Mouse (Mus musculus): Measurements from ENCODE around the gene Steap4. TPM values are rescaled to one million over a fixed set of nuclear protein-coding genes. Genes with fewer than 3 reads are reported as not detected.
A peak's percentile ranks its signal among the peaks of the same experiment; 100 is the strongest.
"Not testable (repeated sequence)": the region's sequence is repeated elsewhere in the genome, so short reads cannot be mapped to it uniquely, and the experiment has no call there.

The Steap4 gene
- polyA plus RNA-seq (2016; fragmentation: Nextera tagmentation; extraction: Ambion mirVana) = 0.13 and 0.17 TPM in 2 replicates

DNA sequence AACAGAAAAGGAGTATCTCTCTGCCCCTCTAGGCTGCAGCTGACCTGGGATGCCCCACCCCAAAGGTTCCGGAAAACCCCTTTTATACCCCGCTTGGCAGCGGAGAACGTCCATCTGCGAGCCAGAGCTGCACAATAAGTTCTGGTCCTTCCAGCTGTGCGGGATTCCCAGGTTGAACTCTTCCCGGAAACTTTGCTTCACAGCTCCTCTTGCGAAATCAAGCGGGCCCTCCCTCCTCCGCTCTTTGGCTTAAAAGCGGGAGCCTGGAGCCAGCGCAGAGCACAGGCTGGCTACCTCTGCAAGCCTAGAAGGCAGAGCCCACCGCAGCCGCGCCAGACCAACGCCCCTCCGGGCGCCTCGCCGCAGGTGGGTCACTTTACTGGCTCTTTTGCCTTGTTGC is at the start of gene Steap4:
TSS of gene Steap4 (plus strand) at position 282 of the 400 bp plus-strand sequence.
- Histone ChIP-seq H3K4me3 (peak within 1 kb of the TSS; percentile 44), H3K4me1 (replicated peaks) (peaks cover 6% of the 10 kb centered on the region), H3K27me3 (ENCODE audit: insufficient read depth, poor library complexity, severe bottlenecking) (no peaks in the 10 kb centered on the region), H3K36me3 (no peaks in the 10 kb centered on the region), H3K9me3 (no peaks in the 10 kb centered on the region), H3K27ac (no peak within 1 kb of the TSS)
- peak; percentile 33 for DNase-seq (ENCODE audit: low spot score)
- 4% methylated on average over 20 of the region's 20 CpGs for whole genome bisulfite sequencing

GRCm38 (mm10) chr5:7911975-7912374 is 48.3 kb upstream of the Steap4 start:
- H3K4me3 ChIP-seq = no peak overlapping the region
- no peaks in the 10 kb centered on the region for H3K4me1 ChIP-seq (replicated peaks)
- H3K36me3 ChIP-seq = no peaks in the 10 kb centered on the region
- DNase-seq (ENCODE audit: low spot score) = peak; percentile 16
- no peaks in the 10 kb centered on the region for H3K27me3 ChIP-seq (ENCODE audit: insufficient read depth, poor library complexity, severe bottlenecking)
- 71% methylated on average over 3 of the region's 3 CpGs for WGBS
- H3K9me3 ChIP-seq = no peaks in the 10 kb centered on the region
- no peak overlapping the region for H3K27ac ChIP-seq

DNA sequence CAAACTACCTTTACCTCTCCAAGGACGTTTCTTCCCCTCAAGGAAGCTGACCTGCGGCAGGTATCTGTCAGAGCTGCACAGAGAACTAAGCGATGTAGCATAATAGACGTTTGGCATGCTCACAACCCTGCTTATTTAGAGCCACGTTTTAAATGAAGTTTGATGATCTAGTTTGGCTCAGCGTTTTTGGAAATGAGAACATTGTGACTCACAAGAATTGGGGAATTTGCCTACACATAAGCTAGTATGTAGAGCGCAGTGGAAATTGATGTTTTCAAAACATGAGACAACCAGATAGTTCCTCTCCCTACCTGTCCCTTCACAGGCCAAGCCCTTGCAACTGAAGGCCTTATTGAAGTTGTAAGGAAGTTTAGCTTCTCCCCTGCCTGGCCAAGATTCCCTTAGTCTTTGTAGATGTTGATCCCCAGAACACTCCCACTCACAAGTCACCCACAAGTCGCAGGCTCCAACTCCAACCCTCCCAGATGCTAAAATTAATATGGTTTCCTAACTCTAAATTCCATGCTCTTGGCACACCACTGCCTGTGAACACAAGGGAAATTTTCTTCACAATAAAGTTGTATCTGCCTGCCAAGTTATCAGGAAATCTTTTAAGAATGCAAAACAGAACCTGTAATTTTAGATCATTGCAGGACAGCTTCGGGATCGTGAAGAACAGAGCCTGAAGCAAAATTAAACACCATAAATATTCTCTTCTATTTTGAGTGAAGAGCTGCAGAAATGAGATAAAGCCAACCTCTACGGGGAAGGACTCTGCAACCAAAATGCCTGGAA is 42.6 kb upstream of the Steap4 start:
- Histone ChIP-seq H3K4me1 (replicated peaks) (no peaks in the 10 kb centered on the region), H3K36me3 (no peaks in the 10 kb centered on the region), H3K27ac (no peak overlapping the region), H3K27me3 (ENCODE audit: insufficient read depth, poor library complexity, severe bottlenecking) (no peaks in the 10 kb centered on the region), H3K4me3 (no peak overlapping the region), H3K9me3 (no peaks in the 10 kb centered on the region)
- 88% methylated on average over 11 of the region's 11 CpGs for WGBS
- no peak for DNase-seq (ENCODE audit: low spot score)

- H3K36me3 ChIP-seq = no peaks in the 10 kb centered on the region
- no peak overlapping the region for H3K4me3 ChIP-seq
- DNase-seq (ENCODE audit: low spot score) = no peak
- no peaks in the 10 kb centered on the region for H3K9me3 ChIP-seq
- H3K27me3 ChIP-seq (ENCODE audit: insufficient read depth, poor library complexity, severe bottlenecking) = no peaks in the 10 kb centered on the region
- H3K27ac ChIP-seq = no peak overlapping the region
- no peaks in the 10 kb centered on the region for H3K4me1 ChIP-seq (replicated peaks)
- 88% methylated on average over 5 of the region's 5 CpGs for WGBS
Measured at GRCm38 (mm10) chr5:7918296-7918579, 42.0 kb upstream of the Steap4 start.

- H3K4me1 ChIP-seq (replicated peaks) = no peaks in the 10 kb centered on the region
- H3K4me3 ChIP-seq = no peak overlapping the region
- 81% methylated on average over 2 of the region's 2 CpGs for WGBS
- H3K27ac ChIP-seq = no peak overlapping the region
- no peaks in the 10 kb centered on the region for H3K9me3 ChIP-seq
- DNase-seq (ENCODE audit: low spot score) = no peak
- H3K27me3 ChIP-seq (ENCODE audit: insufficient read depth, poor library complexity, severe bottlenecking) = no peaks in the 10 kb centered on the region
- H3K36me3 ChIP-seq = no peaks in the 10 kb centered on the region
Measured at GRCm38 (mm10) chr5:7919681-7920080, 40.6 kb upstream of the Steap4 start.

GRCm38 (mm10) chr5:7922751-7923150 is 37.5 kb upstream of the Steap4 start:
- Histone ChIP-seq H3K4me1 (replicated peaks) (no peaks in the 10 kb centered on the region), H3K27ac (no peak overlapping the region), H3K36me3 (no peaks in the 10 kb centered on the region), H3K9me3 (no peaks in the 10 kb centered on the region), H3K27me3 (ENCODE audit: insufficient read depth, poor library complexity, severe bottlenecking) (no peaks in the 10 kb centered on the region), H3K4me3 (no peak overlapping the region)
- no peak for DNase-seq (ENCODE audit: low spot score)
- WGBS = 72% methylated on average over 1 of the region's 1 CpGs

DNA sequence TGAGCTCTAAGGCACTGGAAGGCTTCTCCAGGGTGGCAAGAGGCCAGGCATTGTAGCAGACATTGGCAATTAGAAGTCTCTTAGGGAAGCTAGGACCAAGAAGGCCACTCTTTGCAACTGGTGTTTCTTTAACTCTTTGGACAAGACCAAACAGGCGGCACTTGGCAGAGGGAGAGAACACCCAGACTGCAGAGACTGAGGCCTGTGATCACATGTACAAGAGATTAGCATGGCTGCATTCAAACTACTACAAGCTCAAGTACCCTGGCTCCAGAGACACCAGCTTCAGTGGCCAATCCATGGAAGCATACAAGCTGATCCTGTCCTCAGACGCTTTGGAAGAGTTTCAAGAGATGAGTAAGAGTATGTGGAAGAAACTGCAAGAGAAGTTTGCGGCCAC is 36.6 kb upstream of the Steap4 start:
- no peak overlapping the region for H3K4me3 ChIP-seq
- no peaks in the 10 kb centered on the region for H3K4me1 ChIP-seq (replicated peaks)
- DNase-seq (ENCODE audit: low spot score) = no peak
- H3K36me3 ChIP-seq = no peaks in the 10 kb centered on the region
- H3K9me3 ChIP-seq = no peaks in the 10 kb centered on the region
- H3K27ac ChIP-seq = no peak overlapping the region
- 88% methylated on average over 3 of the region's 3 CpGs for WGBS
- H3K27me3 ChIP-seq (ENCODE audit: insufficient read depth, poor library complexity, severe bottlenecking) = no peaks in the 10 kb centered on the region

- Histone ChIP-seq H3K36me3 (no peaks in the 10 kb centered on the region), H3K27ac (no peak overlapping the region), H3K4me3 (no peak overlapping the region), H3K27me3 (ENCODE audit: insufficient read depth, poor library complexity, severe bottlenecking) (no peaks in the 10 kb centered on the region), H3K4me1 (replicated peaks) (no peaks in the 10 kb centered on the region), H3K9me3 (no peaks in the 10 kb centered on the region)
- 74% methylated on average over 5 of the region's 5 CpGs for WGBS
- DNase-seq (ENCODE audit: low spot score) = no peak
Measured at GRCm38 (mm10) chr5:7932234-7933221, 27.7 kb upstream of the Steap4 start.

DNA sequence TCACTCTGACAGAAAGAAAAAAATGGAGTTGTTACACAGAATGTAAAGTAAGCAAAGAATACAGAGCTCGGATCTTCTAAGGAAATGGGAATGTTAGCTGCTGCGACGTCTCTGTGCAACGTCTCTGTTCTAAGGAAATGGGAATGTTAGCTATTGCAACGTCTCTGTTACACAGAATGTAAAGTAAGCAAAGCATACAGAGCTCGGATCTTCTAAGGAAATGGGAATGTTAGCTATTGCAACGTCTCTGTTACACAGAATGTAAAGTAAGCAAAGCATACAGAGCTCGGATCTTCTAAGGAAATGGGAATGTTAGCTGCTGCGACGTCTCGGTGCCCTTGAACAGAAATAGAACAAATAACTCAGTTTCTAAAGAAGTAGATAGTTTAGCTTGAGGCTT is 26.8 kb upstream of the Steap4 start:
- not testable (repeated sequence) for H3K4me1 ChIP-seq (replicated peaks); H3K27ac ChIP-seq; DNase-seq (ENCODE audit: low spot score); H3K4me3 ChIP-seq; H3K36me3 ChIP-seq; H3K9me3 ChIP-seq; H3K27me3 ChIP-seq (ENCODE audit: insufficient read depth, poor library complexity, severe bottlenecking)
- 83% methylated on average over 11 of the region's 11 CpGs for WGBS

DNA sequence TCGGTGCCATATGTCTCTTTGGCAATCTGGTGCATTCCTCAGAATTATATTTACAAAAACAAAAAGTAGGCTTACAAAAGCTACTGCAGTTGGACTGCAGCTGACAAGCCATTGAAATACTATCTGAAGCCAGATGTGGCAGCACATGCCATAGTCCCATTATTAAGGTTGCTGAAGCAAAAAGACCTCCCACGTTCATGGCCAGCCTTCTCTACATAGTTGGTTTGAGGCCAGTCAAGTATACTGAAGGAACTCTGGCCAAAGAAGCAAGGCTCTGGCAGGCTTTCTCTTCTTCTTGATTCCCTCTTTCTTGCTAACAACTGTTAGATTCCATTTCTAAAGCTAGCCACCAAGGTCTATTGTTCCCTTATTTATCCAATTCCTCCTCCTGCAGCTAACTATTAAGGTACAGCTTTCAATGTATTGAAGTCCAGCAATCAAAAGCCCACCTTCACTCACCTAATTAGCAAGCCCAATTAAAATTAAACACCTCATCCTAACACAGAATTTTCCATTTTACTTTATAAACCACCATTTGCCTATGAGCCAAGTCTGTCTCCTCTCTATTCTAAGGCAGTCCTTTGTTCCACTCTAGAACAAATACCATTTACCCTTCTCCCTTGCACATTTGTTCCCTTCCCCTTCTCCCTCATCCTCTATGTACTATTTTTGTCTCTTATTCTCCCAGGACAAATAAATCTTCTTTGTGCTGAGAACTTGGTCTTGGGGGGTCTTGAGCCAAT is 26.2 kb upstream of the Steap4 start:
- no peak for DNase-seq (ENCODE audit: low spot score)
- Histone ChIP-seq H3K9me3 (no peaks in the 10 kb centered on the region), H3K36me3 (no peaks in the 10 kb centered on the region), H3K27me3 (ENCODE audit: insufficient read depth, poor library complexity, severe bottlenecking) (no peaks in the 10 kb centered on the region), H3K4me3 (no peak overlapping the region), H3K27ac (no peak overlapping the region), H3K4me1 (replicated peaks) (no peaks in the 10 kb centered on the region)
- WGBS = 85% methylated on average over 2 of the region's 2 CpGs

- H3K4me3 ChIP-seq = no peak overlapping the region
- DNase-seq (ENCODE audit: low spot score) = no peak
- 84% methylated on average over 2 of the region's 2 CpGs for WGBS
- no peaks in the 10 kb centered on the region for H3K36me3 ChIP-seq
- no peaks in the 10 kb centered on the region for H3K27me3 ChIP-seq (ENCODE audit: insufficient read depth, poor library complexity, severe bottlenecking)
- H3K9me3 ChIP-seq = no peaks in the 10 kb centered on the region
- no peak overlapping the region for H3K27ac ChIP-seq
- peaks cover under 1% of the 10 kb centered on the region; the same call in 1 of the 2 replicates for H3K4me1 ChIP-seq (replicated peaks)
Measured at GRCm38 (mm10) chr5:7954838-7955237, 5.4 kb upstream of the Steap4 start.

GRCm38 (mm10) chr5:7955371-7955966 is 4.8 kb upstream of the Steap4 start:
- no peaks in the 10 kb centered on the region for H3K36me3 ChIP-seq
- H3K27me3 ChIP-seq (ENCODE audit: insufficient read depth, poor library complexity, severe bottlenecking) = no peaks in the 10 kb centered on the region
- H3K27ac ChIP-seq = no peak overlapping the region
- no peak overlapping the region for H3K4me3 ChIP-seq
- H3K9me3 ChIP-seq = no peaks in the 10 kb centered on the region
- H3K4me1 ChIP-seq (replicated peaks) = peaks cover 6% of the 10 kb centered on the region
- WGBS = 82% methylated on average over 5 of the region's 5 CpGs
- no peak for DNase-seq (ENCODE audit: low spot score)
